Mouse (Mus musculus): ENCODE results near the gene Cyp11a1. TPM values are rescaled to one million over a fixed set of nuclear protein-coding genes. Genes with fewer than 3 reads are reported as not detected.

Gene Cyp11a1
- polyA plus RNA-seq, 1 experiment from 2014 or later, result 1.6 TPM

GRCm38 (mm10) chr9:57986293-57986692 lies 19.9 kb upstream of the Cyp11a1 start:
- no peak for ATAC-seq
- WGBS, result 83% methylated on average over 7 of the region's 7 CpGs
- no peaks in the 10 kb centered on the region for H3K9me3 ChIP-seq (replicated peaks; ENCODE audit: control insufficient read depth, low read length, poor library complexity, severe bottlenecking)
- H3K27ac ChIP-seq (ENCODE audit: low read length), result no peak overlapping the region
- no peak overlapping the region for H3K4me3 ChIP-seq (ENCODE audit: low read depth, low read length)
- H3K4me1 ChIP-seq (ENCODE audit: control insufficient read depth, insufficient read depth, low read length), result no peaks in the 10 kb centered on the region
- no peaks in the 10 kb centered on the region for H3K36me3 ChIP-seq (ENCODE audit: control insufficient read depth, insufficient read depth, low read length)
- H3K4me2 ChIP-seq (ENCODE audit: low read length), result no peak overlapping the region
- H3K9ac ChIP-seq (ENCODE audit: low read depth, low read length), result no peak overlapping the region
- no peaks in the 10 kb centered on the region for H3K27me3 ChIP-seq (ENCODE audit: control insufficient read depth, insufficient read depth, low read depth, low read length)

DNA sequence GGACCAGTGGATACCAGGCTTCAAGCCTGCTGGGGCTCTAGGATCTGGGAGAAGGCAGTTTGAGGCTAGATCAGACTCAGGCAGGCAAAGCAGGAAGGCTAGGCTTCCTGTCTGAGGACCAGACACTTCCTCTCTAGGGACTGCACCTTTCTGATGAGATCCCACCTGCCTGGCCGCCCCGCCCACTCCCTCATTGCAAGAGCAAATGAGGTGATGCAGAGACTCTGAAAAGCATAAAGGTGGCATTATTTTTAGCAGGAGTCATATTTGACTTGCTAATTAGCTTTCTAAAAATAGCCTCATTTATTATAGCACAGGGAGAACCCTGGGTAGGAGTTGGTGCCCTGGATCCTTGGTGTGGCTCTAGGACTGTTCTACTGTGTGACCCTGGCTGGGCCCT lies 18.1 kb upstream of the Cyp11a1 start:
- peaks cover 2% of the 10 kb centered on the region; the same call in 1 of the 2 replicates for H3K4me1 ChIP-seq (ENCODE audit: control insufficient read depth, insufficient read depth, low read length)
- no peak overlapping the region for H3K27ac ChIP-seq (ENCODE audit: low read length)
- ATAC-seq, result no peak
- H3K27me3 ChIP-seq (ENCODE audit: control insufficient read depth, insufficient read depth, low read depth, low read length), result no peaks in the 10 kb centered on the region
- H3K4me2 ChIP-seq (ENCODE audit: low read length), result no peak overlapping the region
- no peak overlapping the region for H3K4me3 ChIP-seq (ENCODE audit: low read depth, low read length)
- H3K9ac ChIP-seq (ENCODE audit: low read depth, low read length), result no peak overlapping the region
- WGBS, result 98% methylated on average over 2 of the region's 2 CpGs
- H3K36me3 ChIP-seq (ENCODE audit: control insufficient read depth, insufficient read depth, low read length), result no peaks in the 10 kb centered on the region
- no peaks in the 10 kb centered on the region for H3K9me3 ChIP-seq (replicated peaks; ENCODE audit: control insufficient read depth, low read length, poor library complexity, severe bottlenecking)

DNA sequence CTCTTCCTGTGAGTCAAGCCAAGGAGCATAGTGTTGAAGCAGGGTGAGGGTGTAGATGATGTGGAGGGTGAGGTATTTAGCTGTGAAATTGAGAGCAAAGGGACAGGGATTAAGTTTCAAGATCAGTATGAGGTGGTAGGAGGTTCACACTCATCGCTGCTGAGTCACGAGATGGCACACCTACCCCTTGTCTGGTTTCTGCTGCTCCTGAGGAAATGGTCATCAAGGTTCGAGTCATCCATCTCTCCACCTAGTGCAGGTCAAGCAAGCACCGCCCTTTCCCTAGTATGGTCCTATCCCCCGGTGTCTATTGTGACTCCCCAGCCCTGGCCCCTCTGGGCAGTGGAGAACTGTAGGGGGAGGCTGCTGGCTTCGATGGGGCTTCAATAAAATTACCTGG lies 16.9 kb upstream of the Cyp11a1 start:
- Histone ChIP-seq H3K4me1 (ENCODE audit: control insufficient read depth, insufficient read depth, low read length) (peaks cover 3% of the 10 kb centered on the region; the same call in 1 of the 2 replicates), H3K27me3 (ENCODE audit: control insufficient read depth, insufficient read depth, low read depth, low read length) (no peaks in the 10 kb centered on the region), H3K4me3 (ENCODE audit: low read depth, low read length) (no peak overlapping the region), H3K4me2 (ENCODE audit: low read length) (no peak overlapping the region), H3K36me3 (ENCODE audit: control insufficient read depth, insufficient read depth, low read length) (no peaks in the 10 kb centered on the region), H3K9me3 (replicated peaks; ENCODE audit: control insufficient read depth, low read length, poor library complexity, severe bottlenecking) (no peaks in the 10 kb centered on the region), H3K27ac (ENCODE audit: low read length) (no peak overlapping the region), H3K9ac (ENCODE audit: low read depth, low read length) (no peak overlapping the region)
- no peak for ATAC-seq
- whole genome bisulfite sequencing, result 87% methylated on average over 6 of the region's 6 CpGs

DNA sequence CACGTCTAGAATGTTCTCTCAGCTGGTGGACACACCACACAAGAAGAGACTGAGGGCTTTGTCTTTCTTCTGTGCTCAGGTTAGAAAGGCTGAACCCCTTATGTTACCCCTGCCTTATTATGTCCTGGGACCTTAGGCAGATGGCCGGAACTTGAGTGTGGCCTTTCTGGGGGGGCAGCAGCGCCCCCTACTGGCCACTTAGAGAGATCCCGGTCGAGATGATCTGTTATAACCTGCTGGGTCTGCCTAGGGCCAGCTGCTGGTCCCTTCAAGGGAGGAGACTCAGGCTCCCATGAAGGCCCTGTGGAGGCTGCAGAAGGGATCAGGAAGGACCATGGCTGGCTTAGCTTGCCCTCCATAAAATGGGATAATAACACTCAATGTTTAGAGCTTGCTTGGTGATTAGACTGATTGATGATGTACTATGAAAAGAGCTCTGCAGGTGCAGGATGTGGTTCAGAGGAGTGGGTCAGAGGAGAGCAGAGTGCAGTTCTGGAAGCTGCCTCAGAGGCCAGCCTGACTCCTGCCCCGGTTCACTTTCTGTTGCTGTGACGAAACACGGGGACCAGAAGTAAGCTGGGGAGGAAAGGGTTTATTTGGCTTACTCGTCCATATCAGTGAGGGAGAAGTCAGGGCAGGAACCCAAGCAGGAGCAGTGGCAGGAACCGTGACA lies 15.6 kb upstream of the Cyp11a1 start:
- Histone ChIP-seq H3K4me3 (ENCODE audit: low read depth, low read length) (no peak overlapping the region), H3K27me3 (ENCODE audit: control insufficient read depth, insufficient read depth, low read depth, low read length) (no peaks in the 10 kb centered on the region), H3K9ac (ENCODE audit: low read depth, low read length) (no peak overlapping the region), H3K9me3 (replicated peaks; ENCODE audit: control insufficient read depth, low read length, poor library complexity, severe bottlenecking) (no peaks in the 10 kb centered on the region), H3K36me3 (ENCODE audit: control insufficient read depth, insufficient read depth, low read length) (no peaks in the 10 kb centered on the region), H3K4me1 (ENCODE audit: control insufficient read depth, insufficient read depth, low read length) (peaks cover 3% of the 10 kb centered on the region; the same call in 1 of the 2 replicates), H3K4me2 (ENCODE audit: low read length) (no peak overlapping the region), H3K27ac (ENCODE audit: low read length) (no peak overlapping the region)
- ATAC-seq, result no peak
- whole genome bisulfite sequencing, result 42% methylated on average over 10 of the region's 10 CpGs

GRCm38 (mm10) chr9:57992060-57992459 lies 14.2 kb upstream of the Cyp11a1 start:
- H3K9me3 ChIP-seq (replicated peaks; ENCODE audit: control insufficient read depth, low read length, poor library complexity, severe bottlenecking), result no peaks in the 10 kb centered on the region
- no peak overlapping the region for H3K4me2 ChIP-seq (ENCODE audit: low read length)
- H3K27ac ChIP-seq (ENCODE audit: low read length), result no peak overlapping the region
- peaks cover 3% of the 10 kb centered on the region; the same call in 1 of the 2 replicates for H3K4me1 ChIP-seq (ENCODE audit: control insufficient read depth, insufficient read depth, low read length)
- ATAC-seq, result no peak
- no peak overlapping the region for H3K4me3 ChIP-seq (ENCODE audit: low read depth, low read length)
- no peaks in the 10 kb centered on the region for H3K36me3 ChIP-seq (ENCODE audit: control insufficient read depth, insufficient read depth, low read length)
- H3K27me3 ChIP-seq (ENCODE audit: control insufficient read depth, insufficient read depth, low read depth, low read length), result peaks cover 3% of the 10 kb centered on the region; the same call in 1 of the 2 replicates
- 79% methylated on average over 3 of the region's 3 CpGs for WGBS
- no peak overlapping the region for H3K9ac ChIP-seq (ENCODE audit: low read depth, low read length)

DNA sequence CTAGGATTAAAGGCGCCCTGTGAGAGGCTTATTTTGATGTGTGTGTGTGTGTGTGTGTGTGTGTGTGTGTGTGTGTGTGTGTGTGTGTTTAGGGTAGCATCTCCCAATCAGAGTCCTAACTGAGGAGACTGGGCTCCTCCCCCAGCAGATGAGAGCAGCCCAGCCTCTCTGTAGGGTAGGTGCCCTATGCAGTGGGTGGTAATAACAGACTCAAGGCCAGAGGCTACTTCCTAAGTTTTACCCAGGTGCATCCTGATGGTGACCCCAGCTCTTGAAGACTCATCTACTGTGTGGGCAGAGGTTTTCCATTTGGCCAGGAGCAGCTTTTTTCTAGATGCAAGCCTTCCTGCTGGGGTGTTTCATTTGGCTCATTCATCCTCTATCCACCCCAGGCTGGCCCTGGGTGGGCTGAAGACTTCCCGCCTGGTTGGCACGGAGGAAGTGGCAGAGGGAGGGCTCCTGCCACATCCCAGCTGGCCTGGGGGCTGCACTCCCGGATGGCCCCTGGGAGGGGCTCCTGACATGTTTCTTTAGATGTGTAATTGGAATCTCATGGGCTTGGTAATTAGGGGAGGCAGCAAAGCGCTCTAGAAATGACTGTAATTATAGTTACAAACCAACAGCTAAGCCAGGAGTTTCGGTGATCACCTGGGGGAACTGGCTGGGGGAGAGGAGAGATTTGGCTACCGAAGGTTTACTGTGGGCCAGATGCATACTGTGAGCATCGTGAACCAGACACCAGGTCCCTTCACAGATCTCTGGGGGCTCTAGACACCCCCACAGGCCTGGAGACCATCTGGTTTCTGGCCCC lies 13.2 kb upstream of the Cyp11a1 start:
- Histone ChIP-seq H3K4me1 (ENCODE audit: control insufficient read depth, insufficient read depth, low read length) (peaks cover 5% of the 10 kb centered on the region), H3K36me3 (ENCODE audit: control insufficient read depth, insufficient read depth, low read length) (no peaks in the 10 kb centered on the region), H3K4me2 (ENCODE audit: low read length) (no peak overlapping the region), H3K27me3 (ENCODE audit: control insufficient read depth, insufficient read depth, low read depth, low read length) (peaks cover 3% of the 10 kb centered on the region; the same call in 1 of the 2 replicates), H3K9me3 (replicated peaks; ENCODE audit: control insufficient read depth, low read length, poor library complexity, severe bottlenecking) (no peaks in the 10 kb centered on the region), H3K27ac (ENCODE audit: low read length) (no peak overlapping the region), H3K4me3 (ENCODE audit: low read depth, low read length) (no peak overlapping the region), H3K9ac (ENCODE audit: low read depth, low read length) (no peak overlapping the region)
- WGBS, result 51% methylated on average over 8 of the region's 8 CpGs
- ATAC-seq, result no peak

DNA sequence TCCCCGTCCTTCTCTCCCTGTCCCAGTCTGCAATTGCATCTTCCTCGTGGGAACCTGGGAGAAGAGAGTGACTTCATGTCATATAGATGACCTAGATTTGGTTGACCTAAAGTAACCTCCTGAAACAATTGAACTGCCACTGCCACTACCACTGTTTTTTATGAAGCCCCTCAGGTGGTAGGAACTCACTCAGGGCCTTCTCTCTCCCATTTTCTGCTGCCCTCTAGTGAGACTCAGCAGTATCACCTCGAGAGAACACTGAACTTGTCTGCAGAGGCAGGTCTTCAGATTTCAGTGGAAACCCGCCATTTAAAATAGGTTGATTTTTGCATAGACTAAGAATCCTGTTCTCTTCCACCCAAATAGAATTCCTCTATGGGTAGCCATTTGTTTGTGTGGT lies 10.9 kb upstream of the Cyp11a1 start:
- peaks cover 7% of the 10 kb centered on the region for H3K27me3 ChIP-seq (ENCODE audit: control insufficient read depth, insufficient read depth, low read depth, low read length)
- ATAC-seq, result no peak
- H3K9me3 ChIP-seq (replicated peaks; ENCODE audit: control insufficient read depth, low read length, poor library complexity, severe bottlenecking), result no peaks in the 10 kb centered on the region
- H3K27ac ChIP-seq (ENCODE audit: low read length), result no peak overlapping the region
- H3K4me2 ChIP-seq (ENCODE audit: low read length), result no peak overlapping the region
- H3K36me3 ChIP-seq (ENCODE audit: control insufficient read depth, insufficient read depth, low read length), result no peaks in the 10 kb centered on the region
- H3K9ac ChIP-seq (ENCODE audit: low read depth, low read length), result no peak overlapping the region
- no peak overlapping the region for H3K4me3 ChIP-seq (ENCODE audit: low read depth, low read length)
- H3K4me1 ChIP-seq (ENCODE audit: control insufficient read depth, insufficient read depth, low read length), result peaks cover 7% of the 10 kb centered on the region
- WGBS, result 30% methylated on average over 4 of the region's 4 CpGs

DNA sequence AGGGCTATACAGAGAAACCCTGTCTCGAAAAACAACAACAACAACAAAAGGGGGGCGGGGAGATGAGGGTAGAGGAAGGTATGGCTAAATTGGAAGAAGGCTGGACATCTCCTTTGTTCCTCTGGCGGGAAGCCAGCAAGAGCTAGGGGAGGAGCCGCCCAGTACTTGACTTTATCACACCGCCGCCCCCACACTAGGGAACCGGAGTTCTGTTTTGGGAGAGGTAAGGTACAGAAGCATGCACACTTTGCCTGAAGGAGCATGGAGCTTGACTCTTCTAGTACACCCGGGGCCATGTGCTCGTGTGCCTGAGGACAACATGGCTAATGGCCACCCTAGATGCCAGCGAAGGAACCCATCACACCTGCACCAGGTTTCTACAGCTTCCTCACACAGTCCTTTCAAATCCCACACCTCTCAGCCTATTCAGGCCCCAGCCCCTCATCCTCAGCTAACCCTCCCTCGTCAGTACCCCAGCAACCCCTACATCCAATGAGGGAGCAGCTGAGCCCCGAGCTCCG lies 8.6 kb upstream of the Cyp11a1 start:
- peak overlapping the region; percentile 39 for H3K4me3 ChIP-seq (ENCODE audit: low read depth, low read length)
- peak overlapping the region; percentile 52; the same call in 1 of the 2 replicates for H3K9ac ChIP-seq (ENCODE audit: low read depth, low read length)
- peak overlapping the region; percentile 75 for H3K4me2 ChIP-seq (ENCODE audit: low read length)
- peak; percentile 97; the same call in 1 of the 2 replicates for ATAC-seq
- peaks cover 7% of the 10 kb centered on the region for H3K4me1 ChIP-seq (ENCODE audit: control insufficient read depth, insufficient read depth, low read length)
- no peaks in the 10 kb centered on the region for H3K36me3 ChIP-seq (ENCODE audit: control insufficient read depth, insufficient read depth, low read length)
- no peaks in the 10 kb centered on the region for H3K9me3 ChIP-seq (replicated peaks; ENCODE audit: control insufficient read depth, low read length, poor library complexity, severe bottlenecking)
- H3K27ac ChIP-seq (ENCODE audit: low read length), result no peak overlapping the region
- H3K27me3 ChIP-seq (ENCODE audit: control insufficient read depth, insufficient read depth, low read depth, low read length), result peaks cover 7% of the 10 kb centered on the region
- 23% methylated on average over 13 of the region's 13 CpGs for WGBS
